Comparison of ENCODE assay signal across 9 mouse cellular contexts in the genomic region with DNA sequence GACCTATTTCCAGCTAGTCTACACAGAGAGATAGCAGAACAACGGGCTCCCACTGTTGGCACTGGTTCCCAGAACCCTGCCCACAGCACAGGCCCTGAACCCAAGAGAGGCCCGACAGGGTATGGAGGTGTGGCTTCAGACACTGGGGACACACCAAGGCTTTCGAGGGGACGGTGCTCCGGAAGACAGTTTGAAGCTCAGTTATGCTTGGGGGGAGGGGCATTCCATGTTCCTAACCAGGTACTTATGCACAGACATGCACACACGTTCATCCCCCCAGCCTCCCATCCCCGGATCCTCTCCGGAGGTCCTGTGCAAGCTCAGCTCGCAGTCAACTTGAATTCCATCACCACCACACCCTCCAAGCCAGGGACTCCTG. TPM values are rescaled to one million over a fixed set of nuclear protein-coding genes. Genes with fewer than 3 reads are reported as not detected.
DNase-seq lines count a peak whose midpoint lies in the region; ATAC-seq and TF ChIP-seq lines count a peak whose summit lies in the region.
"Had no signal": no experiment of that assay in that cellular context is flagged by ENCODE, and none has a peak within 500 bp of the region (broad histone marks: within the 10 kb centered on the region; RNA-seq: fewer than 3 reads in every experiment).

No protein-coding gene starts in this region.

- H3K27me3 ChIP-seq in hindbrain, embryonic 14.5 days (ENCODE audit: control insufficient read depth, insufficient read depth, low read length) = no peaks in the 10 kb centered on the region
- no peaks in the 10 kb centered on the region for H3K27me3 ChIP-seq in small intestine, adult 2 months (ENCODE audit: control insufficient read depth, insufficient read depth, low read length)

- H3K36me3 ChIP-seq in hindbrain, embryonic 14.5 days (replicated peaks; ENCODE audit: control insufficient read depth, insufficient read depth) = no peaks in the 10 kb centered on the region
- no peaks in the 10 kb centered on the region for H3K36me3 ChIP-seq in small intestine, adult 2 months (ENCODE audit: control insufficient read depth, insufficient read depth, low read length)

- peak; percentile 61 for DNase-seq in CD4-positive, CD25-positive, alpha-beta regulatory T cell, adult 2 months (ENCODE audit: low read depth, low spot score)
- no peak for DNase-seq in hindbrain, embryonic 14.5 days (ENCODE audit: low spot score)
- DNase-seq in cerebellum, postnatal 25 days = no peak
- no peak for DNase-seq in adrenal gland, postnatal 4 days (ENCODE audit: low spot score in 2 of 2)
- DNase-seq: layer of hippocampus, adult 9-11 months had no signal

- peak; percentile 5 for ATAC-seq in activated CD4-positive, CD25-positive, alpha-beta regulatory T cell, adult 4 months
- ATAC-seq in hindbrain, embryonic 14.5 days (ENCODE audit: low FRiP score) = no peak
- no peak for ATAC-seq in monocyte, adult 5-6 weeks (replicated peaks; ENCODE audit: insufficient number of reproducible peaks, low FRiP score, low TSS enrichment, poor library complexity, severe bottlenecking)
- ATAC-seq: lung, postnatal 0 days had no signal

- peak overlapping the region; percentile 35; the same call in 1 of the 2 replicates for H3K9ac ChIP-seq in hindbrain, embryonic 14.5 days

- no peak for TF ChIP-seq POLR2A in small intestine, adult 2 months (IDR thresholded peaks at IDR 0.05; ENCODE audit: low read depth, low read length)

- H3K4me3 ChIP-seq in hindbrain, embryonic 14.5 days (replicated peaks; ENCODE audit: low read length) = no peak overlapping the region
- no peak overlapping the region for H3K4me3 ChIP-seq in small intestine, adult 2 months (ENCODE audit: low read depth, low read length)

- H3K4me2 ChIP-seq in hindbrain, embryonic 14.5 days (replicated peaks) = peak overlapping the region; percentile 85

- H3K4me1 ChIP-seq in hindbrain, embryonic 14.5 days (replicated peaks; ENCODE audit: control insufficient read depth, insufficient read depth, low read length) = peaks cover 60% of the 10 kb centered on the region
- peaks cover 24% of the 10 kb centered on the region for H3K4me1 ChIP-seq in small intestine, adult 2 months (ENCODE audit: control insufficient read depth, insufficient read depth, insufficient read length, low read length)

- no peak for TF ChIP-seq CTCF in small intestine, adult 2 months (IDR thresholded peaks at IDR 0.05; ENCODE audit: extremely low read depth, insufficient read length, insufficient replicate concordance, low read depth, low read length)

- H3K9me3 ChIP-seq in hindbrain, embryonic 14.5 days (ENCODE audit: control insufficient read depth, low read length) = no peaks in the 10 kb centered on the region

- peak overlapping the region; percentile 66 for H3K27ac ChIP-seq in hindbrain, embryonic 14.5 days
- H3K27ac ChIP-seq in small intestine, adult 2 months (ENCODE audit: insufficient read depth, low read depth, low read length) = peak overlapping the region; percentile 65

- 30% methylated on average over 9 of the region's 9 CpGs for WGBS in hindbrain, embryonic 14.5 days
- WGBS in small intestine, adult 2 months = 48% methylated on average over 9 of the region's 9 CpGs

RNA-seq across cellular contexts. Expression of a gene that starts 4.8 kb away (rescaled TPM):
- polyA plus RNA-seq in activated CD4-positive, CD25-positive, alpha-beta regulatory T cell, adult 4 months (2017; shearing (Covaris generic)) = 10 to 100 TPM; 70.9 to 73.5 TPM
- polyA plus RNA-seq in hindbrain, embryonic 14.5 days (2014; fragmentation: Nextera tagmentation; extraction: Ambion mirVana) = 99.4 and 106 TPM in 2 replicates
- 30.8 and 47.0 TPM in 2 replicates for polyA plus RNA-seq in small intestine, adult 2 months (2012; rRNA removed)
- 16.3 to 24.1 TPM (median 23.8 TPM) in 3 replicates for total RNA-seq in monocyte, adult 5-6 weeks (2017)
- 100 to 1,000 TPM; 114 to 117 TPM for total RNA-seq in adrenal gland, postnatal 4 days (2021)
